Mouse (Mus musculus): ENCODE measurements around the gene Gm10837.
A peak's percentile ranks its signal among the peaks of the same experiment; 100 is the strongest.
"Not testable (repeated sequence)": the region's sequence is repeated elsewhere in the genome, so short reads cannot be mapped to it uniquely, and the experiment has no call there.

Gm10837 gene

DNA sequence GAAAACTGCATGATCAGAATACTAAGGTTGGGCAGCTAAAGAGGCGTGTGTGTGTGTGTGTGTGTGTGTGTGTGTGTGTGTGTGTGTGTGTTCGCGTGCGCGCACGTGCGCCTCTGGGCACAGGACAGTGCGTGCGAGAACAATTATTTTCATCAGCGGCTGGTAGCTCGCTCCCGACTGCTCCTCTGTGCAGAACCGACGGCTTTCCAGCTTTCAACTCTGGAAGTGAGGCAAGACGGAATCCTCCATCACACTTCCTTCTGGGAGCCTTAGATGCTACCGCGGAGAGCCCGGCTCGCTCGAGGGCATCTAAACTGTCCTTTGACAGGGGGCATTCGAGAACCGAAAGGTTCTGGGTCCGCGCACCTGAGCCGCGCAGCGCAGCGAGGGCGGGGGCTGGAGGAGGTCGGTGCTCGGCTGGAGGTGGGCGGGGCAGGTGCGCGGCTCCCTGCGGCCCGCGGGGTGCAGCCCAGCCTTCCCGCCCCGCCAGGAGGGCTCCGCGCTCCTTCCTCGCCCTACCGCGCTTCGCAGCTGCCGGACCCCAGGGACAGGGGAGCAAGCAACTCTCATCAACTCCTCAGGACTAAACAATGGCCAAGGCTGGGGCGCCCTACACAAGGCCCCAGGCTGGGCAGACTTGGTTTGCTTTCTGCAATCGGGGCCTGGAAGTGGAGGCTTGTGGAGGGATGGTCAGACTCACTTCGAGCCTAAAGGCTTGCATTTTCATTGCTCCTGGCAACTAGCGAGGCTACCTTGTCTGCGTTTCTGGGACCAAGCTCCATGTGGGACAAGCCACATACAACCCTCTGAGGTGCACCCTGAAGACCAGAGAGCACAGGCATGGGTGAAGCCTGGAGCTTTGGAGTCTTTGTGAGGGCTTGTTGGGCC is at the start of gene Gm10837:
TSS of gene Gm10837 (plus strand) at position 146 of the 888 bp plus-strand sequence.
- DNase-seq (ENCODE audit: low spot score in 2 of 2), result no peak

- no peak for DNase-seq (ENCODE audit: low spot score in 2 of 2)
These were observed 40.5 kb upstream of the Gm10837 start for GRCm38 (mm10) chr14:122449601-122450495.

DNA sequence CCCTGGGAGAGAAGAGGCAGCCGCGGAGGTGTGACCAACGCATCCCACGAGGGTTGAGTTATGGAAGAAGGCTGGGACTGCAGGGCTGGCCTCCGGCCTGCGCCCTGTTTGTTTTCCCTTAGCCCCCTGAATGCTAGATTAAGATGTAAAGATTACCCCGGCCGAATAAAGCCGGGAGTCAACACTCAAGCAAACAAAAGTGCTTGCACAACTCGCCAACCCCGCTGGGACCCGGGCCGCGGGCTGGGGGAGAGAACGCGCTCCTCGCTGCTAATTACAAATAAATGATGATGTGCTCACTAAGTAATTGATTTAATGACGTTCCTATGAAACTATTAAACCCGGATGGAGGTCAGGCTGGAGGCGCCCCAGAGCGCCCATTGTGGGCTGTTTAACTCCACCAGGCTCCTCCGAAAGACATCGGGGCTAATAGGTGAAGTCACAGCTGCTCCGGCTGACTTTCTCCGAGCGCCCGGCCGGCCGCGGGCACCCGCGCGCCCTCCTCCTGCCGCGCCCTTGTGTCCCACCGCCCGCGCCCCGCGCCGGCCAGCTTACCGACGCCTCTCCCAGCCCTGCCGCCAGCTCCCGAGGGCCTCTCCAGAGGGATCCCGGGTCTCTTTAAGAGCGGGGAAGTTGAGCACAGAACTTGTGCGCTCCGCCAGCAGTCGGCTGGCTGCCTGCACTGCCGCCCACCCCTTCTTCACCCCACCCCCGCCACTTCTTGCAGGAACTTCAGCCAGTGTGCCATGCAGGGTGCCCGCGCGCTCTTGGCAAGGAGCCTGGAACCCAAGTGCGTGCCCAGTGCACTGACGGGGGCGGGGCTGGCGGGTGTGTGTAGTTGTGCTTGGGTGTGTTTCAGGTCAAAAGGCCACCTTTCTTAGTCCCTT is 39.6 kb upstream of the Gm10837 start, which contains the start of gene Gm5089:
TSS of gene Gm5089 (minus strand) at position 620 of the 887 bp plus-strand sequence.
- peak in 1 of 2 experiments; percentile 48 for DNase-seq (ENCODE audit: low spot score in 2 of 2)

- no peak for DNase-seq (ENCODE audit: low spot score in 2 of 2)
These were observed 38.7 kb upstream of the Gm10837 start for GRCm38 (mm10) chr14:122451551-122452145.

- DNase-seq (ENCODE audit: low spot score in 2 of 2), result no peak
These were observed 37.5 kb upstream of the Gm10837 start for GRCm38 (mm10) chr14:122452701-122453387.

DNA sequence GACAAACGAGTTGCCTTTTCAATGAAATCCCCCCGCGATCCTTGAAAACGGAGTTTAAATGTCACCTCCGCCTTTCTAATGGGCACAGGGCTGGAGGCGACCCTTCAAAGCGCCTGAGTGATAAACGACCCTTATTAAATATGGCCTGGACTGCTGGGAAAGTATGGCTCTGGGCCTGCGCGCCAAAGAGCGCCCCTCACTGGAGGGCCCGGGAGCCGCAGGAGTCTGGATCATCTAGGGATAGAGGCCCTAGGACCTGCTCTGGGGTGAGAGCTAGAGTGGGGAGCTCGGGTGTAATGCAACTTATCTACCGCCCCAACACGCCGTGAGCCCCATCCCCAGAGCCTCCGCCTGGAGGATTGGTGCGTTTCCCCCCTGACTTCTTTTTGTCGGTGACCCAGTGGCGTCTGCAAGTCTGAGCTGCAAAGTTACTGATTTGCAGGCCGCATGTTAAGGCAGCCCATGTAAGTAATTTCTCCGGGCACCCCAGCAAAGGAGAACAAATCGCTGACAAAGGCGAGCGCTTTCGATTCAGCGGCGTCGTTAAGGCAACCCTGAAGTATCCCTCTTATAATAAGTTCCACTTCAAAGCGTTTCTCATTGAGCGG is 36.9 kb upstream of the Gm10837 start:
- DNase-seq (ENCODE audit: low spot score in 2 of 2), result peak in 1 of 2 experiments; percentile 63

DNA sequence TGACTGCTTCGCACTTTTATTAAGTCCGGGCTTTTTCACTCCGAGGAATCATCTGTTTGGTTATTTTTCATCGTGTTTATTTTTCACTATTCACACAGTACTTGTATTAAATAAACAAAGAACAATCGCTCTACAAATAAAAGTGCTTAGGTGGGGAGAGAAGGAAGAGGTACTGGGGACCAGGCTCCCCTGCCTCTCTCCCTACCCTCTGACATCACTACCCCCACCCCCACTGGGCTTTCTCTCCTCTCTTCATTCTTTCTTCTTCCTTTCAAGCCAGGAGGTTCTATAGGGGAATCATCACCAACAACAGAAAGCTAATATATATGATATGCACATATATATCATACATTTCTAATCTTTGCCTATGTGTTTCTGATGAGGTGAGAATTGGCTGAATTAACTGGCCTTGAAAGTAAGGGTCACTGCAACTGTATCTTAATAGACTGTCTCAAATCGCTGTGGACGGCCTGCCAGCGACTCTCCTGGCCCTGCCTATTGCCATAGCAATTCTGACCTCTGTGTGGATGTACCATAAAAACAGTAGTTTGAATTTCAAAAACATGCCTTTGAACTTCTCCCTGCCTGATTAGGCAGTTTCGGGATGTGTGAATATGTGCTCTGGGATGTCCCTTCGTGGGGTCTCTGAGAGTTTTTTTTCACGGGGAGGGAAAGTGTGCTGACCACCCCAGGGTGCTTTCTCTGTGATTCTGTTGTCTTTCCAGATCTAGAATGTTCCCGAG is 36.2 kb upstream of the Gm10837 start:
- DNase-seq (ENCODE audit: low spot score in 2 of 2), result no peak

DNA sequence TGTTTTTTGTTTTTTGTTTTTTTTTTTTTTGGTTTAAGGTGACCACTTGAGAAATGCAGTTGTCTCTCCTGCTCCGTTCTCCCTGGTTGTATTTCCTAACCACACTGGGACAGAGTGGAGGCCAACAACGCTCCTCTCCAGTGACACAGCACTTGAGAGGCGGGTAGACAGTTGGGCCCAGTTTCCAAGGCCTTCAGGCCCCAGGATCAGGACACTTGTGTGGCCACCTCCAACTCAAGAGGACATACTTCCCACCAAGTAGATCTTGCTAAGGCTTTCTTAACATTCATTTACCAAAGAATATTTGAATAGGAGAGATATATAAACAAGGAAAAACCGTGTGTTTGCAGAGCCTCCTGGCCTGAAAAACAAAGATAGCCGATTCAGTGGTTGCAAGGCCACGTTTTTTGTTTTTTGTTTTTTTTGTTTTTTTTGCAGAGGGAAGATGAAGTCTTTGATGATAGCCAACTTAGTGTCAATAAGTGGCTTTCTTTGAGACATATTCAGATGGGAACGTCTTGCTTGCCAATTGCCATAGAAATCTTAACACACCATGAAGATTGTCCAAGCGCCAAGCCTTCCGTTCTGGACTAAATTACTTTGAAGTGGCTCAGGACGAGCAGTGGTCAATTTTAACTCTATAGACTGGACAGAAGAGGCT is 35.4 kb upstream of the Gm10837 start:
- DNase-seq (ENCODE audit: low spot score in 2 of 2), result no peak

- DNase-seq (ENCODE audit: low spot score in 2 of 2), result no peak
These were observed 34.8 kb upstream of the Gm10837 start for GRCm38 (mm10) chr14:122455562-122455958.

DNA sequence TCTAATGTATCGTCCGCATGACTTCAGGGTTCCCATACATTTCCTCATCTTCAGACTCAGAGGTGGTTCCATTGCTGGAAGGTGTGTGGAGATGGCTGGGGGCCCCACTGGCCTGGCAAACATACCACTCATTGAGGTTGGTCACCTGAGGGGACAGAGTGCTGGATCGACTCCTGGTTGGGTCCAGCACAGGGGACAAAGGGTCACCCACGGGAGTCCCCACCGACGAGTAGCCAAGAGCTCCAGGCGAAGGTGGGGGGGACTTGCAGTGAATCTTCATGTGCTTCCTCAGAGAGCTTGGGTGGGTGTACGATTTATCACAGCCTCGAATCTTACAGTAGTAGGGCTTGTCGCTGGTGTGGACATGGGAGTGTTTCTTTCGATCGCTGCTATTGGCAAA is 31.1 kb upstream of the Gm10837 start:
- not testable (repeated sequence) for DNase-seq (ENCODE audit: low spot score in 2 of 2)

DNA sequence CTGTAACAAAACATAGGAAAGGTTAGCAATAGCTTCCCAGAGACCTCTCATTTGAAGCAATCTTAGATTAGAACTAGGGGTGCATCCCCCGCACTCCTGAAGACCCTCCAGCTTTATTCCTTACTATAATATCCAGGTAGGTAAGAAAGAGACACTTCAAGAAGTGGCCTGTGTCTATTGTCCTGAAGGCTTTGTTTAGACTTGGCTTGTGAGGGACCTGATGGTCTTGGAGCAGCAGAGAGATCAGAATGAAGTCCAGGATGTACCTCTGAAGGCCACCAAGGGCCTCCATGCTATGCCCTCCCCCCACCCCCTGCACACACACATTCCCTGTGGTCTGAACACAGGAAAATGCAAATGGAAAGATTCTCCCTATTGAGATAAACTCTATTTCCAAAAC is 30.6 kb upstream of the Gm10837 start:
- DNase-seq (ENCODE audit: low spot score in 2 of 2), result no peak

- DNase-seq (ENCODE audit: low spot score in 2 of 2), result no peak
These were observed 30.2 kb upstream of the Gm10837 start for GRCm38 (mm10) chr14:122460226-122460625.

GRCm38 (mm10) chr14:122461500-122461899 is 28.9 kb upstream of the Gm10837 start:
- no peak for DNase-seq (ENCODE audit: low spot score in 2 of 2)

DNA sequence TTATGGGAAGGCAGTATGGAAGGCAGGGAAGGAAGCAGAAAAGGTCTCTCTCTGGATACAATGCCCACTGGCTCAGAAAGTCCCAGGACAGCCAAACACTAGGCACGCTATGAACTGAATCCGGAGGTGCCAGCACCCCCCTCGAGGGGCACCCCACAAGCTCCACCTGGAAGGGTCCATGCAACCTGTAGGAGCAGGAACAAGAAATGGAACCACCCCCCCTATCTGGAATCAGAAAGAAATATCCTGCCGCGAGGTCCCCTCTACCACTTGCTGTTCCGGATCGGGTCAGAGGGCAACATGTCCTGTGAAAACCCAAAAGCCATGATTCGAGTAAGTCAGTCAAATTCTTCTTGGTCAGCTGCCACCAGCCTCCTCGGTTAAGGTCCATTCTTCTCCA is 28.4 kb upstream of the Gm10837 start:
- no peak for DNase-seq (ENCODE audit: low spot score in 2 of 2)

GRCm38 (mm10) chr14:122462689-122463079 is 27.7 kb upstream of the Gm10837 start:
- DNase-seq (ENCODE audit: low spot score in 2 of 2), result no peak

- DNase-seq (ENCODE audit: low spot score in 2 of 2), result no peak
These were observed 27.2 kb upstream of the Gm10837 start for GRCm38 (mm10) chr14:122463080-122463691.

DNA sequence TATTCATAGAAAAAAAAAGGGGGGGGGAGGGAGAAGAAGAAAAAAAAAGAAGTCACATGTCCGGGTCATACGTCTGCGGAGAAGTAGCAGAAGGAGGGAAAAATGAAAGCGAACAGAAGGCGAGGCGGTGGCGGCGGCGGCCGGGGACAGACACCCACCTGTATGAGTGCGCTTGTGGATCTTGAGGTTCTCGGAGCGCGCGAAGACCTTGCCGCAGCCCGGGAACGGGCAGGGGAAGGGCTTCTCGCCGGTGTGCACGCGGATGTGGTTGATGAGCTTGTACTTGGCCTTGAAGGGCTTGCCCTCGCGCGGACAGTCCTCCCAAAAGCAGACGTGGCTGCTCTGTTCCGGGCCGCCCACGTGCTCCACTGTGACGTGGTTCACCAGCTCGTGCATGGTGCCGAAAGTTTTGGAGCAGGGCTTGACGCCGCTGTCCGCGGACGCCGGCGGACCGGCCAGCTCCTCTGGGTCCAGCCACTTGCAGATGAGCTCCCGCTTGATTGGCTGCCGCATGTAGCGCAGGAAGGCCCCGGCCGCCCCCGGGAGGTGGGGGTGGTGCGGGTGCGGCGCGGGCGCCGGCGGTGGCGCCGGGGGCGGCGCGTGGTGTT is 26.5 kb upstream of the Gm10837 start:
- DNase-seq (ENCODE audit: low spot score in 2 of 2), result not testable (repeated sequence)

GRCm38 (mm10) chr14:122464351-122464762 is 26.0 kb upstream of the Gm10837 start:
- no peak for DNase-seq (ENCODE audit: low spot score in 2 of 2)

Data from right cerebral cortex, adult 2 months (tissue).